Mouse (Mus musculus): ENCODE measurements around the gene Zfp652. TPM values are rescaled to one million over a fixed set of nuclear protein-coding genes. Genes with fewer than 3 reads are reported as not detected.

The Zfp652 gene
- polyA plus RNA-seq, 1 experiment from 2014 or later, result 24.5 TPM

DNA sequence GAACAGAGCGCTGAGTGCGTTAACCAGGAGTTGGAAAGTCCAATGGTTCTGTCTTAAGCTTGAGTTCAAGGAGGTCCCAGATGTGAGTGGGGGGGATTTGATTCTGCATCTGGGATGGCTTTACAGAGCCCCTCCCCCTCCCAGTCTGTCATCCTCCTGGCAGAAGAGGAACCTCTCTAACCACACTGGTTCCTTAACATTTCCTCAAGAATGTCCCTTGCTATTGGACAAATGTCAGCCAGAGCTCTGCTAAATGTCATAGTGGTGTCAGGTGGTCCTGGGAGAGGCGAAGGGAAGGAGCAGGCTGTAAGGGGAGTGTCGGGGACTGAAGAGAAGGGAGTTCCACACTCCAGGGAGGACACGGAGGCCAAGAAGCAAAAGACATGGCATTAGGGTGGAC lies 130.5 kb downstream of the Zfp652 start:
- Histone ChIP-seq H3K9ac (no peak overlapping the region), H3K9me3 (no peaks in the 10 kb centered on the region), H3K27ac (no peak overlapping the region; the same call in 1 of the 2 replicates), H3K4me2 (no peak overlapping the region), H3K4me3 (no peak overlapping the region), H3K4me1 (peaks cover 19% of the 10 kb centered on the region), H3K27me3 (peaks cover 28% of the 10 kb centered on the region), H3K36me3 (no peaks in the 10 kb centered on the region)
- no peak for ATAC-seq (ENCODE audit: insufficient number of reproducible peaks, insufficient read depth, low FRiP score, low TSS enrichment, low read depth)
- WGBS, result 71% methylated on average over 5 of the region's 5 CpGs

DNA sequence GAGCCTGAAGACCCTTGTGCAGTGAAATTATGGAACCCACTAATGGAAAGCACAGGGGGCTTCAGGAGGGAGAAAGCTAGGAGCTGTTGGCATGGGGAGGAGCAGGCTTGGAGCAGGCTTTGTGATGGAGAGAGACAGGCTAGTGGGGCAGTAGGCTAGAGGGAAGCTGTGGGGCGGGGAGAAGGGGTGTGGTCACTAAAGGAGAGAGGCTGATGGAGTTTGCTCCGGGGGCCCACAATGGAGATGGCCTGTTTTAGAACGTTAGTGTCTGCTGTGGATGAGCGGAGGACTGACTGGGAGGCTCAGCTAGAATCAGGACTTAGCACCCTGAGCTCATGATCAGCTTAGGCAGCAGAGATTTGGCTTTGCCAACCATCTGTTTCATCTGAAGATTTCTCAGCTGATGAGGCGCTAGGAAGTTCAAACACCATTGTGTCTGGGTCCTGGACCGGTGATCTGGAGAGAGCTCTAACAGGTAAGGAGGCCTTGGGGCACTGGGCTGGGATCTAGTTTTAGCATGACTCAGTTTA lies 131.0 kb downstream of the Zfp652 start:
- 68% methylated on average over 6 of the region's 6 CpGs for WGBS

DNA sequence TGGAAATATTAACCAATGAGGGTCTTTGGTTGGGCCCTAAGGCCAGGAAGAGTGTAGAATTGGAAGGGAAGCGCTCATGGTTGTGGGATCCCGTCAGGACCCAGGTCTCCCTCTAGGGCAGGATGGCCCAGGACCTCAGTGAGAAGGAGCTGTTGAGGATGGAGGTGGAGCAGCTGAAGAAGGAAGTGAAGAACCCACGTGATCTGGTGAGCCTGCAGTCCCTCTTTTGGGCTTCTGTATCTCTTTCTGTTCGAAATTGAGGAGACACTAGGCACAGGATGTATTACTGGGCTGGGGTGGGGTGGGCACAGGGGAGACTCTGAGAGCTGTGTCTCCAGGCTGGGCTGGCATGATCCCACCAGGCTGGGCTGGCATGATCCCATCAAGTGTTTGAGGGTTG lies 132.5 kb downstream of the Zfp652 start:
- no peak overlapping the region for H3K4me2 ChIP-seq
- ATAC-seq (ENCODE audit: insufficient number of reproducible peaks, insufficient read depth, low FRiP score, low TSS enrichment, low read depth), result no peak
- WGBS, result 64% methylated on average over 4 of the region's 4 CpGs
- no peak overlapping the region for H3K4me3 ChIP-seq
- no peak overlapping the region for H3K27ac ChIP-seq
- no peaks in the 10 kb centered on the region for H3K36me3 ChIP-seq
- H3K4me1 ChIP-seq, result peaks cover 19% of the 10 kb centered on the region
- H3K9me3 ChIP-seq, result no peaks in the 10 kb centered on the region
- H3K9ac ChIP-seq, result no peak overlapping the region
- H3K27me3 ChIP-seq, result peaks cover 28% of the 10 kb centered on the region

More for the DNA sequence above, 131.0 kb downstream of the Zfp652 start:
- H3K4me1 ChIP-seq, result peaks cover 19% of the 10 kb centered on the region
- no peaks in the 10 kb centered on the region for H3K9me3 ChIP-seq
- no peaks in the 10 kb centered on the region for H3K36me3 ChIP-seq
- ATAC-seq (ENCODE audit: insufficient number of reproducible peaks, insufficient read depth, low FRiP score, low TSS enrichment, low read depth), result no peak
- H3K9ac ChIP-seq, result no peak overlapping the region
- H3K27me3 ChIP-seq, result peaks cover 28% of the 10 kb centered on the region
- no peak overlapping the region; the same call in 1 of the 2 replicates for H3K27ac ChIP-seq
- H3K4me3 ChIP-seq, result no peak overlapping the region
- H3K4me2 ChIP-seq, result no peak overlapping the region

DNA sequence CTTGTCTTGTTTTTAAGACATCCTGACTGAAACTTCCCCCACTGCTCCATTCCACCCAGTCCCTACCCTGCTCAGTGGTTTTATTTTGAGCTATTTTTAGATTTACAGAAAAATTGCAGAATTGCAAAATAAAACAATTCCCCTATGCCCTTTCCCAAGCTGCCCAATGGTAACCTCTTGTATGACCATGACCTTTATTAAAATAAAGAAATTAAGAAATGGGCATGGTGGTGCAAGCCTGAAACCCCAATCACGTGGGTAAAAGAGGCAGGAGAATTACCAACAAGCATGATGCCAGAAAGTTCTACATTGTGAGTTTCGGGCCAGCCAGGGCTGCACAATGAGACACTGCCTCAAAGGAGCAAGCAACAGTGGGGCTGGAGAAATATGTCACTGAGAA lies 138.4 kb downstream of the Zfp652 start:
- Histone ChIP-seq H3K4me1 (no peaks in the 10 kb centered on the region; the same call in 1 of the 2 replicates), H3K36me3 (no peaks in the 10 kb centered on the region), H3K27ac (no peak overlapping the region), H3K9me3 (no peaks in the 10 kb centered on the region), H3K4me2 (no peak overlapping the region), H3K4me3 (no peak overlapping the region), H3K27me3 (no peaks in the 10 kb centered on the region), H3K9ac (no peak overlapping the region)
- 72% methylated on average over 2 of the region's 2 CpGs for WGBS
- no peak for ATAC-seq (ENCODE audit: insufficient number of reproducible peaks, insufficient read depth, low FRiP score, low TSS enrichment, low read depth)

DNA sequence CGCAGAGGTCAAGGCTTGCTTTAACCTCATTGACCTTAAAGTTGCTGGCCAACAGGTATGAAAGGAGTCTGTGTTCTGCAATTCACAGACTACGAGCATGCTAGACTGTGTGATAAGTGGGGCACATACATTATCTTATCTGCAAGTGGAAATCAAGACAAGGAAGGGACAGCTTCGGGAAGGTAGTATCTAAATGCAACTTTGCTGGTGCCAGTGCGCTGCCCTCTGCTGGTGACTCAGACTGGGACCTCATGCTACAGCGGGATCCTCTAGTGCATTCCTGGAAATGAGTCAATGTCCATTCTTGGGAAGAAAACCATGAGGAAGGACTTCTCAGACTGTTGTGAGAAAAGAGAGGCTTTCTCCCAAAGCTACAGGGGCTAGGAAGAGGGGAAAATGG lies 141.2 kb downstream of the Zfp652 start:
- Histone ChIP-seq H3K9ac (no peak overlapping the region), H3K9me3 (no peaks in the 10 kb centered on the region), H3K4me3 (no peak overlapping the region), H3K4me1 (peaks cover 7% of the 10 kb centered on the region; the same call in 1 of the 2 replicates), H3K36me3 (no peaks in the 10 kb centered on the region), H3K4me2 (no peak overlapping the region), H3K27me3 (no peaks in the 10 kb centered on the region), H3K27ac (no peak overlapping the region)
- WGBS, result 53% methylated on average over 5 of the region's 5 CpGs
- ATAC-seq (ENCODE audit: insufficient number of reproducible peaks, insufficient read depth, low FRiP score, low TSS enrichment, low read depth), result no peak

DNA sequence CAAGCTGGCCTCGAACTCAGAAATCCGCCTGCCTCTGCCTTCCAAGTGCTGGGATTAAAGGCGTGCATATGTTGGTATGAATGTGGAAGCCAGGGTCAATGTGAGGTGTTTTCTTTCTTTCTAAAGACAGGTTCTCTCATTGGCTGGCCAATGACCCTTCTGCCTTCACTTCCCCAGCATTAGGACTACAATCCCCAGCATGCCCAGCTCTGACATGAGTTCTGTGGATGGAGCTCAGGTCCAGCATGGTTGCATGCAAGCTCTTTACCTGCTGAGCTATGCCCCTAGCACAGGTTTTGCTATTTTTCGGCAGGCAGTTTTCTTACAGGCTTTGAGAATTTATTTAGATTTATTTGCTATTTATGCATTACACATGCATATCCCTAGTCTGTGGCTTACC lies 144.8 kb downstream of the Zfp652 start:
- Histone ChIP-seq H3K4me3 (no peak overlapping the region), H3K27ac (no peak overlapping the region), H3K4me2 (0 out of 2 replicates have a peak overlapping the region, but pooled peaks have one; percentile 74), H3K9ac (0 out of 2 replicates have a peak overlapping the region, but pooled peaks have one; percentile 12), H3K9me3 (no peaks in the 10 kb centered on the region), H3K27me3 (no peaks in the 10 kb centered on the region), H3K4me1 (peaks cover 14% of the 10 kb centered on the region), H3K36me3 (no peaks in the 10 kb centered on the region)
- no peak for ATAC-seq (ENCODE audit: insufficient number of reproducible peaks, insufficient read depth, low FRiP score, low TSS enrichment, low read depth)
- 77% methylated on average over 4 of the region's 4 CpGs for WGBS

DNA sequence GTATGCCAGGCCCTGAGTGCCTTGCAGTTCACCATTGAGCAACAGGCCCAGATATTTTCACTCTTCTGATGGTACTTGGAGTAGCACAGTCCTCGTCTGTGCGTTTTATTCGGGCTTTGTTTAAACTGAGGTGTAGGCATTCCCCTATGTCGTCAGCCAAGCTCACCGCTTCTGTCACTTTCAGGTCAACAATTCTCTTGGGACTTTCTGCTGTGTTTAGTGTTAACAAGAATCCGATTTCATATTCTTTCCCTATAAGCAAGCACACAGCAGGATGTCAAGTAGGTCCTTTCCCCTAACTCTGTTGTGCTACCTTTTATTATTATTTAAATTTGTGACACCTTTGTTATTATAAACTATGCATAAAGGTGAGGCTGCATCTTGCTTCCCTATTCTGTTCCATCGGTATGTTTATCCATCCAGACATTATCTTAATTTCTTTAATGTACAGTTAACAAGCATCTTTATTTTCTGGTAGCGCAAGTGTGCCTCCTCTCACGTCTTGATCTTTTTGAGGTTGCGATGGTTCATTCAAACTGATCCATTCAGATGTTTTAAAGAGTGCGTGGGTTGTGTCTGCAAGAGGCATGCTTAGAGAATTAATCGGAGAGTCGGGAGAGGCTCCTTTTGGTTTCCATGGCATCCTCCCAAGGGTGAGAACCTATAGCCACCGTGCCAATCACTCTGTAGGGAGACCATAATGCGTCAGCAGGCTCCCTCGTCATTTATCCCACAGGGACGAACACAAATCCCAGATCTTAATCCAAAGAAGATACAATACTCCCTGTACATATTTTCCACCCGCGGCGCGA lies 145.4 kb downstream of the Zfp652 start:
- peak overlapping the region; percentile 74 for H3K4me2 ChIP-seq
- H3K9me3 ChIP-seq, result no peaks in the 10 kb centered on the region
- H3K36me3 ChIP-seq, result no peaks in the 10 kb centered on the region
- 21% methylated on average over 21 of the region's 21 CpGs for WGBS
- peak overlapping the region; percentile 71 for H3K4me3 ChIP-seq
- peak overlapping the region; percentile 96 for H3K27ac ChIP-seq
- H3K27me3 ChIP-seq, result no peaks in the 10 kb centered on the region
- no peak for ATAC-seq (ENCODE audit: insufficient number of reproducible peaks, insufficient read depth, low FRiP score, low TSS enrichment, low read depth)
- peaks cover 14% of the 10 kb centered on the region for H3K4me1 ChIP-seq
- peak overlapping the region; percentile 70 for H3K9ac ChIP-seq

DNA sequence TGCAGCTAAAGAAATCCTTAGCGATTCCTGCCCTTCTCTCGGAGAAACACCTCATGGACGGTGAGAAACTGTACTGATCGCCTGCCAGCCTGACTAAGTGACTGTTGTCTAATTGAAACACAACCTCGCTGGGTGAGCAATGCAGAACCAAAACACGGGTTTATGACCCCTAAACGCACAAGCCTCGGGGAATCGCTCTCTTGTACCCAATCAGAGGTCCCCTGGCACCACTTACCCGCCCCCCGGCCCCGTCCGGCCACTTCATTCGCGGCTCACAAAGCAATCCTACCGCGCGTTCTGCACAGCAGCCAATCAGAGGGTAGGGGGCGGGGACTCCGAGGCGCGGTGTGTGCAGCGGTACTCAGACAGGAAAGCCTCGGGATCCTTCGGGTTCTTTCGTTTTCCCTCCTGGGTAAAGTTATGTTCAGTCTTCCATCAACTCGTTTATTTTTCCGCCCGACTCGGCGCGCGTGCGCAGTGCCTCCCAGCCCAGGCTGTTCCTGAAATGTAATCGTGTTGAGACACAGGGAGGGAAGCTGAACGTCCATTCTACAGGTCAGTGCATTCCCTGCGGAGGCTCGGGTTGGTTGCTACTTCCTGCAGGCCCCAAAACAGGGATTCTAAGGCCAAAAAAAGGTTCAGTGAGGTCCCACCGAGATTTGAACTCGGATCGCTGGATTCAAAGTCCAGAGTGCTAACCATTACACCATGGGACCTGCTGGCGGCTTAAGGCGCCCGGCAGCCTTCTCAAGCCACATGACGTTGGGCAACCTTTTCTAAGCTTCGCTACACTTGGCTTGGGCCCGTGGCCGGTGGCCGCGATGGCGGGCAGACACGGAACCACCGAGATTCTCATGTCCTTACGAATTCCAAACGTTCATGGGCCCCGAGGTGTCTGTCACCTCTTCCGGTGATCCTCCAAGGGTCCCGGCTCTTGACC lies 146.3 kb downstream of the Zfp652 start:
- peak; percentile 98 for ATAC-seq (ENCODE audit: insufficient number of reproducible peaks, insufficient read depth, low FRiP score, low TSS enrichment, low read depth)
- H3K9ac ChIP-seq, result peak overlapping the region; percentile 76
- WGBS, result under 1% methylated on average over 58 of the region's 58 CpGs
- peak overlapping the region; percentile 71 for H3K4me3 ChIP-seq
- no peaks in the 10 kb centered on the region for H3K36me3 ChIP-seq
- H3K27ac ChIP-seq, result peak overlapping the region; percentile 96
- no peaks in the 10 kb centered on the region for H3K9me3 ChIP-seq
- H3K4me2 ChIP-seq, result peak overlapping the region; percentile 74
- no peaks in the 10 kb centered on the region for H3K27me3 ChIP-seq
- H3K4me1 ChIP-seq, result peaks cover 14% of the 10 kb centered on the region

DNA sequence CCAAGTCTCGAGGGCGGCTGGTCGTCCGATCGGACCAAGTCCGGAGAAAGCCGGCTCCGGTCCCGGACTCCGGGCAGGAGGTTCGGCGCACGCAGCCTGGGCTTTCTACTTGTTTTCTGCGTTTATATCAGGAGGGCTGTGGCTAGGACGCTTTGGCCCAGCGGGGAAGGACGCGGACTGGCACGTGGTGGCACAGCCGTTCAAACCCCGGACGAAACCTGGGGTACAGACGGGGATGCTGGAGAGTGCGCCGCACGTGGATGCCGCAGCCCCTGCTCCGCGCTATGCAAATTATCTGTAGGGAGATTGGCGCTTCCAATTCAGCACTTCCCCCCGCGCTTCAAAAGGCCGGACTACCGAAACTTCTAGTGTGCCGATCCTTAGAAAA lies 147.0 kb downstream of the Zfp652 start:
- no peak for ATAC-seq (ENCODE audit: insufficient number of reproducible peaks, insufficient read depth, low FRiP score, low TSS enrichment, low read depth)
- under 1% methylated on average over 35 of the region's 35 CpGs for WGBS
- peak overlapping the region; percentile 74 for H3K4me2 ChIP-seq

DNA sequence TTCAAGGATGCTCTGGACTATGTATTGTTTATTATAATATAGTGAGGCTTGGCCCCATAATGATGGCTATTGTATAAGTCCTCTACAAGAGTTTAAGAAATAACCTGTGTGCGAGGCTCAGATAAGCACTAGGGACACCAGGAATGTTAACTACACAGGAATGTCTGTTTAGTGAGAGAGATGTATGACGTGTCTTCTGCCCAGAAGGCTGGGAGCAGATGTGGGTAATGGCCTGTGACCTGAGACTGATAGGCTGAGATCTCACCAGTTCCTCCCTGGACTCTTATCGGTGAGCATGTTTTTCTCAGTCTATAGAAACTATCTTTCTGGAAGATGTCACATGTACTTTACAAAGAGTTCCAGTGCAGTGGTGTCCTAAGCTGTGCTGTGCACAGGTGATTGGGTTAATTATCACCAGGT lies 147.6 kb downstream of the Zfp652 start:
- H3K27me3 ChIP-seq, result no peaks in the 10 kb centered on the region
- H3K9me3 ChIP-seq, result no peaks in the 10 kb centered on the region
- H3K27ac ChIP-seq, result 0 out of 2 replicates have a peak overlapping the region, but pooled peaks have one; percentile 96
- ATAC-seq (ENCODE audit: insufficient number of reproducible peaks, insufficient read depth, low FRiP score, low TSS enrichment, low read depth), result no peak
- H3K4me3 ChIP-seq, result peak overlapping the region; percentile 71
- peak overlapping the region; percentile 74 for H3K4me2 ChIP-seq
- peaks cover 14% of the 10 kb centered on the region for H3K4me1 ChIP-seq
- H3K9ac ChIP-seq, result peak overlapping the region; percentile 76
- no peaks in the 10 kb centered on the region for H3K36me3 ChIP-seq
- 28% methylated on average over 3 of the region's 3 CpGs for WGBS

More for the DNA sequence above, 147.0 kb downstream of the Zfp652 start:
- no peaks in the 10 kb centered on the region for H3K36me3 ChIP-seq
- peaks cover 14% of the 10 kb centered on the region for H3K4me1 ChIP-seq
- peak overlapping the region; percentile 71 for H3K4me3 ChIP-seq
- peak overlapping the region; percentile 96 for H3K27ac ChIP-seq
- H3K27me3 ChIP-seq, result no peaks in the 10 kb centered on the region
- no peaks in the 10 kb centered on the region for H3K9me3 ChIP-seq
- peak overlapping the region; percentile 76 for H3K9ac ChIP-seq

DNA sequence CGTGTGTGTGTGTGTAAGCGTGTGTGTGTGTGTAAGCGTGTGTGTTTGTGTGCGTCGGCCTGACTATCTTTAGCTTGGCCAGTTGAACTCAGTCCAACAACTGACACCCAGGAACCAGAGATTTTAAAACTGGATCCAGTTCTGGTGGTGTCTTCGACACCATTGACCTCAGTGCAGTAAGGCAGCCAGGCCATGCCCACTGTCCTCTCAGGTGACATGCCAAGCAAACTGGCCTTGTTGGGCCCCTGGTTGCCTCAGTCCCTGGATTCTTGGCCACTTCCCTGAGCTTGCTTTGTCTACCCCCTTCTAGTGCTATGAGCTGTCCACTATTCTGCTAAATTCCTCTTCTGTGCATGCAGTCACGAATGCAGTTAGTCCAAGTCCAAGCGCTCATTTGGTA lies 148.9 kb downstream of the Zfp652 start:
- Histone ChIP-seq H3K9me3 (no peaks in the 10 kb centered on the region), H3K27ac (no peak overlapping the region)
- 95% methylated on average over 8 of the region's 8 CpGs for WGBS

More for the DNA sequence above, 148.9 kb downstream of the Zfp652 start:
- Histone ChIP-seq H3K27me3 (no peaks in the 10 kb centered on the region), H3K4me2 (no peak overlapping the region), H3K4me3 (no peak overlapping the region), H3K9ac (no peak overlapping the region), H3K36me3 (no peaks in the 10 kb centered on the region), H3K4me1 (peaks cover 14% of the 10 kb centered on the region)
- no peak for ATAC-seq (ENCODE audit: insufficient number of reproducible peaks, insufficient read depth, low FRiP score, low TSS enrichment, low read depth)

Measured in embryonic facial prominence, embryonic 13.5 days (tissue).